Mouse (Mus musculus) liver, embryonic 15.5 days (tissue): ENCODE results near the gene Sox3. TPM values are rescaled to one million over a fixed set of nuclear protein-coding genes. Genes with fewer than 3 reads are reported as not detected.

Source experiments
- ATAC-seq: fragments of 200-750 bp; cut with Nextera tagmentation; 2 replicates; pipeline ENCODE4 v1.8.0; 2017; ENCODE audit warnings: moderate number of reproducible peaks, mild to moderate bottlenecking, moderate library complexity; ENCODE audit not compliant: insufficient read depth
- H3K27ac ChIP-seq: fragments of 300-500 bp; sonication (generic); replicated peaks from 2 replicates; pipeline ENCODE4 v1.5.1; 2015; ENCODE audit warnings: mild to moderate bottlenecking, inconsistent platforms
- H3K27me3 ChIP-seq: fragments of 300-500 bp; sonication (generic); 2 replicates; pipeline ENCODE4 v1.6.1; 2015; ENCODE audit warnings: mild to moderate bottlenecking, inconsistent platforms
- H3K36me3 ChIP-seq: fragments of 300-500 bp; sonication (generic); replicated peaks from 2 replicates; pipeline ENCODE4 v1.6.1; 2015; ENCODE audit warnings: moderate library complexity, mild to moderate bottlenecking, inconsistent platforms
- H3K4me1 ChIP-seq: fragments of 300-500 bp; sonication (generic); replicated peaks from 2 replicates; pipeline ENCODE4 v1.6.1; 2015; ENCODE audit warnings: inconsistent platforms
- H3K4me2 ChIP-seq: fragments of 300-500 bp; sonication (generic); 2 replicates; pipeline ENCODE4 v1.6.1; 2015; ENCODE audit warnings: moderate library complexity, mild to moderate bottlenecking, inconsistent platforms
- H3K4me3 ChIP-seq: fragments of 300-500 bp; sonication (generic); replicated peaks from 2 replicates; pipeline ENCODE4 v1.5.1; 2015; ENCODE audit warnings: mild to moderate bottlenecking, inconsistent platforms
- H3K9ac ChIP-seq: fragments of 300-500 bp; sonication (generic); 2 replicates; pipeline ENCODE4 v1.6.1; 2015; ENCODE audit warnings: moderate library complexity, mild to moderate bottlenecking, inconsistent platforms
- H3K9me3 ChIP-seq: fragments of 300-500 bp; sonication (generic); replicated peaks from 2 replicates; pipeline ENCODE4 v1.6.1; 2016; ENCODE audit warnings: inconsistent platforms
- WGBS: fragments of 180-500 bp; shearing (Covaris S2); methylation state at CpG from one replicate; pipeline ENCODE4 v1.1.7; 2015; ENCODE audit warnings: mixed read lengths; ENCODE audit not compliant: insufficient replicate concordance; 5-methylcytosine and 5-hydroxymethylcytosine counted together
- polyA plus RNA-seq: library from polyadenylated mRNA; unstranded; fragments of >200 nt; fragmentation: Nextera tagmentation; extraction: Ambion mirVana; gene quantifications from 2 replicates; pipeline ENCODE4 v1.2.1, GENCODE M21; 2015

Gene Sox3
- polyA plus RNA-seq: not detected in 2 replicates

DNA sequence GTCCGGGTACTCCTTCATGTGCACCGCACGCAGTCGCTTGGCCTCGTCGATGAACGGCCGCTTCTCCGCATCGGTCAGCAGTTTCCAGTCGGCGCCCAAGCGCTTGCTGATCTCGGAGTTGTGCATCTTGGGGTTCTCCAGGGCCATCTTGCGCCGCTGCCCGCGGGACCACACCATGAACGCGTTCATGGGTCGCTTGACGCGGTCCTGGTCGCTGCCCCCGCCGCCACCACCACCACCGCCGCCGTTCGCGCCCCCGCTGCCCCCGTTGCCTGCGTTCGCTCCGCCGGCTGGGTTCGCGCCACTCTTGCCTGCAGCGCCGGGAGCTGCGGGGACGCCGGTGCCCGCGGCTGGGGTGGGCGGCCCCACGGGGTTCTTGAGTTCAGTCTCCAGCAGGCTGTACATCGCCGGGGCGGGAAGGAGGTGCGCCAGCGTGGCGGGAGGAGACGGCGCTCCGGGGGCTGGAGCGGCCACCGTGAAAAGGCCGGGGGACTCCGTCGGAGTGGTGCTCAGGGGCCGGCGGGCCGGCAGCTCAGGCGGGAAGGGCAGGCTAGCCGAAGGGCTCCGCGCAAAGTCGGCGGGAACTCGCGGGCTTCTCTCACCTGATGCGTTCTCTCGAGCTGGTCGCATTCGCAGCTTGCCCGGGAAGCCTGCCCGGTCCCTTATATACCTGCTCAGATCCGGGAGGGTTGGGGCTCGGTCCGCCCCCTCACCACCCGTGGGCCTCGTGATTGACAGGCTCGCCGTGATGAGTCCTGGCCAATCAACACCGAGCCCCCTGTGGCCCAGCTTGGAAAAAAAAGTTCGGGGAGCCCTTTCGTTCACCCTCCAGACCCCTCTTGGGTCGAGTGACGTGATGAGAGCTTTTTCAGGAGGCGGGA lies at the start of gene Sox3:
Gene Sox3, minus strand, starts transcription at position 630 of the 881 bp plus-strand sequence.
- Histone ChIP-seq H3K27me3 (peaks cover 96% of the 10 kb centered on the region), H3K4me3 (peak within 1 kb of the TSS; percentile 32), H3K36me3 (no peaks in the 10 kb centered on the region), H3K4me2 (peak within 1 kb of the TSS; percentile 53), H3K9me3 (no peaks in the 10 kb centered on the region), H3K27ac (no peak within 1 kb of the TSS), H3K4me1 (no peaks in the 10 kb centered on the region), H3K9ac (no peak within 1 kb of the TSS)
- ATAC-seq: no peak
- WGBS: 18% methylated on average over 90 of the region's 92 CpGs

GRCm38 (mm10) chrX:60940225-60940624 lies 47.0 kb upstream of the Sox3 start:
- no peak overlapping the region for H3K27ac ChIP-seq
- H3K4me2 ChIP-seq: no peak overlapping the region

GRCm38 (mm10) chrX:60899546-60899945 lies 6.3 kb upstream of the Sox3 start:
- H3K9me3 ChIP-seq: no peaks in the 10 kb centered on the region
- H3K27me3 ChIP-seq: peaks cover 57% of the 10 kb centered on the region
- 24% methylated on average over 4 of the region's 4 CpGs for WGBS
- ATAC-seq: no peak
- H3K4me1 ChIP-seq: no peaks in the 10 kb centered on the region
- no peak overlapping the region for H3K4me3 ChIP-seq
- H3K36me3 ChIP-seq: no peaks in the 10 kb centered on the region
- no peak overlapping the region for H3K9ac ChIP-seq
- no peak overlapping the region for H3K4me2 ChIP-seq
- H3K27ac ChIP-seq: no peak overlapping the region

More at GRCm38 (mm10) chrX:60940225-60940624, 47.0 kb upstream of the Sox3 start:
- Histone ChIP-seq H3K9me3 (no peaks in the 10 kb centered on the region), H3K27me3 (no peaks in the 10 kb centered on the region), H3K4me3 (no peak overlapping the region), H3K36me3 (no peaks in the 10 kb centered on the region), H3K9ac (no peak overlapping the region), H3K4me1 (no peaks in the 10 kb centered on the region)
- ATAC-seq: no peak
- 71% methylated on average over 3 of the region's 3 CpGs for WGBS

DNA sequence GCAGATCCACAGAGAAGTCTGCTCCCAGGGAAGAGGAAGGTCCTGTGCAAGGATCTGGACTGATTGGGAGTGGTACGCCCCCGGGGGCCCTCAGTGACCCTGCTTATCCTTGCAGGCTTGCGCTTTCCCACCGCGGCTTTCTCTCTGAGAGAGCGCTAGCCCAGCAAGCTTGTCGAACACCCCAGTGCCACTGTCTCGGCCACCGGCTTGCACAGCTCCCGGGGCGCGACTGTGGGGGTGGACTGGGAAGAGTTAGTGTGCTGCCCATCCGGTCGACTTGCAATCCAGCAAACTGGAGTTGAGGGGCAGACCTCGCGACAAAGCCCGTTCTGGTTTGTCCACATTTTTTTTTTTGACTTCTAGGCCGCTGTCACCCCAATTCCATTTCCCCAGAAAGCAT lies 5.4 kb upstream of the Sox3 start:
- Histone ChIP-seq H3K4me2 (no peak overlapping the region), H3K4me1 (no peaks in the 10 kb centered on the region), H3K4me3 (no peak overlapping the region), H3K27me3 (peaks cover 66% of the 10 kb centered on the region), H3K9me3 (no peaks in the 10 kb centered on the region), H3K36me3 (no peaks in the 10 kb centered on the region), H3K9ac (no peak overlapping the region), H3K27ac (no peak overlapping the region)
- ATAC-seq: no peak
- 18% methylated on average over 18 of the region's 18 CpGs for WGBS

DNA sequence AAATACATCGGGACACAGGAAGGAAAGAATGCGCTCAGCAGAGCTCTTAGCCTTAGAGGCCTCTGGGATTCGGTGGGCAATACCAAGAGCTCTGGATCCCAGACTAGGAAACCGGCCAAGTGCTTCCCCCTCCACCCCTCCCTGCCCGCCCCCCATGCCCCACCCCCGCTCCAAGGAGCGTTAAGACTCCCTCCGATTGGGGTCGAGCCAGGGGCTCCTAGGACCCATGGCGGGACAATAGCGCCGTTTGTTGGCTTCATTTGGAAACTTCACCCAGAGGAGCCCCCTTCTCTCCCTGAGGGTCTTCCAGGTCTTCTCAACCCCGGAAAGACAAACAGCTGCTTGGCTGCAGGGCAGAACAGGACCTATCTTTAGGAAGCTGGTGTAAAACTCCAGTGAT lies 3.1 kb upstream of the Sox3 start:
- 12% methylated on average over 12 of the region's 13 CpGs for WGBS
- H3K4me3 ChIP-seq: no peak overlapping the region
- no peaks in the 10 kb centered on the region for H3K9me3 ChIP-seq
- no peak overlapping the region for H3K4me2 ChIP-seq
- H3K36me3 ChIP-seq: no peaks in the 10 kb centered on the region
- H3K4me1 ChIP-seq: no peaks in the 10 kb centered on the region
- no peak overlapping the region for H3K27ac ChIP-seq
- no peak for ATAC-seq
- no peak overlapping the region for H3K9ac ChIP-seq
- peaks cover 89% of the 10 kb centered on the region for H3K27me3 ChIP-seq

GRCm38 (mm10) chrX:60895416-60895815 lies 2.2 kb upstream of the Sox3 start:
- Histone ChIP-seq H3K4me1 (no peaks in the 10 kb centered on the region), H3K27me3 (peaks cover 91% of the 10 kb centered on the region), H3K27ac (no peak overlapping the region), H3K9me3 (no peaks in the 10 kb centered on the region), H3K36me3 (no peaks in the 10 kb centered on the region), H3K9ac (no peak overlapping the region), H3K4me3 (no peak overlapping the region), H3K4me2 (no peak overlapping the region)
- ATAC-seq: no peak
- WGBS: 8% methylated on average over 11 of the region's 11 CpGs

DNA sequence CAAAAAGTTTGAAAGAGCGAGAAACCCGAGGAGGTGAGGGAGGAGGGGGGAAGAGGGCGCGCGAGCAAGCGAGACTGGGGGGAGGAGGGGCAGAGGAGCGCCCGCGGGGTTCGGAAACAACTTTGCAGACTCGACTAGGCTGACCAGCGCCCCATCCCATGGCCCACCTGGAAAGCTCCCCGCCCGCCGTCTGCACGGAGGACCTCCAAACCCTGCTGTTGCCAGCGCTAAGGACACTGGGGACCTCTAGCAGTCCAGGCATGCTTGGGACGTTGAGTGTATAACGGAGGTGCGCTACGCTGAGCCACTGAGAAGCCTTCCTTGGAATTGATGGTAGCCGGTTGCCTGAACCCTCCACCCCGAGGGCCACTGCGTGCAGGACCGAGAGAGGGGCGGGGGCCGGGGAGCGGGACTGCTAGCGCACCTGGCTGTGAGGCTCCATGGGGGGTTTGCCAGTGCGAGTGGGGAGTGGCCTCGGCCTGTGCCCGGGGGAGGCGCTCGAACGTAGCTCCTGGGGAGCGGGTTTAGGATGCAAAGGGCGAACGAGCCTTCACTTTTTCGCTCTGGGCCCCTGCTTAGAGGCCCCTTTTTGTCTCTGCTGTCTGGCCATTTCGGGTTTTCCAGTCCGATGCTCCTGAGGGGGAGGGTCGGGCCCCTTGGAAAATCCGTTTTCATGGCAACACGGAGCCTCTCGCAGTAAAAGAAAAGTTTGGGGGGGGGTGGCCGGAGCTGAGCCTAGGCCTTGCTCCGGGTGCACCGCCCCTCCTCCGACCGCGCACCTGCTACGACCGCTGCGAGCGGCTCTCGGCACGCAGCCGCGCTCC lies 702 bp upstream of the Sox3 start:
- H3K4me3 ChIP-seq: no peak overlapping the region
- 12% methylated on average over 54 of the region's 59 CpGs for WGBS
- no peaks in the 10 kb centered on the region for H3K4me1 ChIP-seq
- no peak overlapping the region for H3K9ac ChIP-seq
- no peak for ATAC-seq
- H3K27me3 ChIP-seq: peaks cover 98% of the 10 kb centered on the region
- H3K36me3 ChIP-seq: no peaks in the 10 kb centered on the region
- H3K9me3 ChIP-seq: no peaks in the 10 kb centered on the region
- H3K4me2 ChIP-seq: no peak overlapping the region
- no peak overlapping the region for H3K27ac ChIP-seq

- no peak for ATAC-seq
- H3K36me3 ChIP-seq: no peaks in the 10 kb centered on the region
- no peaks in the 10 kb centered on the region for H3K4me1 ChIP-seq
- peaks cover 96% of the 10 kb centered on the region for H3K27me3 ChIP-seq
- no peaks in the 10 kb centered on the region for H3K9me3 ChIP-seq
- no peak overlapping the region for H3K9ac ChIP-seq
- no peak overlapping the region for H3K27ac ChIP-seq
- H3K4me2 ChIP-seq: peak overlapping the region; percentile 53
- H3K4me3 ChIP-seq: peak overlapping the region; percentile 32
- WGBS: 12% methylated on average over 61 of the region's 102 CpGs
Measured at GRCm38 (mm10) chrX:60892098-60892800, 981 bp downstream of the Sox3 start.

DNA sequence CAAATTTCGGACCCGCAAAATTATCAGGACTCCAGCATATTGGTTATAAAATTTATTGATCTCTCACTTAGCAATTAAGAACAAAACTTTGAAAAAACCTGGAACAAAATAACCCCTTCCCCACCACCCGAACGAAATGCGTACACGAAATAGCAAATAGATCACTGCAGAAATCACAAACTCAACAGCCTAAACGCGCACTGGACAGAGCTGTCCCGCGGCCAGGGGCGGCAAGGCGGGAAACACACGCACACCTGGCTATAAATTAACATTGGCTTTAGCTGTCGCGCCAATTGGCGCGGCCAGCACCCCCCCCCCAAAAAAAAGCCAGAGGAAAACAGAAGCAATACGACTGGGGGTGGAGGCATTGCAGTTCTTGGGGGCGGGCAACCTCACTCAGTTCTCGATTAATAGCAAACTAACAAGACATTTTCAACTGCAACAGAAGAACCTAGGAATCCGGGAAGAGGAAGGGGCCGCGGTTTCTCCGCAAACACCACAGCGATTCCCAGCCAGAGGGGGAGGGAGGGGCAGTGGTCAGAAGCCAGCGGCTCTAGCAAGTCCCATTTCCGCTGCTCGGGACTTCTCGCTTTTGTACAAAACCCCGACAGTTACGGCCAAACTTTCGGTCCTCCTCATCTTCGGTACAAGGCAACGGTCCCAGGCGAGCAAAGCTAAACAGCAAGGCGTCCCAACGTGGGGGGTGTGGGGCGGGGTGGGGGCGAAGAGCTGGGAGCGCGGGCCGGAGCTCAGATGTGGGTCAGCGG lies 1.7 kb downstream of the Sox3 start:
- WGBS: 22% methylated on average over 43 of the region's 43 CpGs
- no peak for ATAC-seq
- no peaks in the 10 kb centered on the region for H3K36me3 ChIP-seq
- no peak overlapping the region for H3K27ac ChIP-seq
- no peak overlapping the region for H3K9ac ChIP-seq
- H3K4me1 ChIP-seq: no peaks in the 10 kb centered on the region
- H3K27me3 ChIP-seq: peaks cover 89% of the 10 kb centered on the region
- peak overlapping the region; percentile 32 for H3K4me3 ChIP-seq
- H3K4me2 ChIP-seq: peak overlapping the region; percentile 53
- H3K9me3 ChIP-seq: no peaks in the 10 kb centered on the region

- Histone ChIP-seq H3K9me3 (no peaks in the 10 kb centered on the region), H3K4me3 (no peak overlapping the region), H3K36me3 (no peaks in the 10 kb centered on the region), H3K4me2 (no peak overlapping the region), H3K27ac (no peak overlapping the region), H3K27me3 (peaks cover 80% of the 10 kb centered on the region), H3K4me1 (no peaks in the 10 kb centered on the region), H3K9ac (no peak overlapping the region)
- no peak for ATAC-seq
- WGBS: 15% methylated on average over 18 of the region's 18 CpGs
Measured at GRCm38 (mm10) chrX:60890651-60891050, 2.6 kb downstream of the Sox3 start.
